ENCODE assay signal across 14 mouse cellular contexts in the genomic region with DNA sequence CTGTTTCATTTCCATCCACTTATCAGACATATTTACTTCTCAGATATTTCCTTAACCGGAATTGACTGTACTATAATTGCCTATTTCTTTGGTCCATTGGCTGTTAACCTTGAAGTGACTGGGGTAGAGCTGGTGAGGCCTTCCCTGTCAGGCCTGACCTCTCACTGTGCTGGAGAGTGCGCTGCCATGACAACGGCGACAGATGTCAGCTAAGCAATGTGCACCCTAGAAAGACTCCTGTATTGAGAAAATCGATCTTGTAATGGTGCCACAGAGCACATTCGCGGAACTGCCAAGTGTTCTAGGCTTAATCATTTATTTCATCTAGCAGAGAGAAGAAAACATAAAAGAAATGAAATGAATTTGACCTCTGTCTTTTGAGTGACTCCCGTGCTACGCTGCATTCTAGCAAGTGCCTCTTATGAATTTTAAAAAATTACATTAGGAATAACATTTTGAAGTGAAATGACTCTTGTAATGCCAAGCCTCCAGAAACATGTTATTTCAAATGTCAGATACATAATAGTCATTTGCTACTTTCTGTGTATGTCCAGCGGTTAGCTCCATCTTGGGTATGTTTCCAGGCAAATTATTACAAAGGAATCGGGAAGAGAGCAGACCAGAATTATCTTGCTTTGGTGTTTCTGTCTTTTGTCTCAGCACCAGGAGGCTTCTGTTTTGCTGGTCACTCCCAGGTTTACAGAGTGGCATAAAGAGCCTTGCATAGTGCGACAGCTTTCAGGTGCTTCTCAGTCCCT.
A peak's percentile ranks its signal among the peaks of the same experiment; 100 is the strongest.
DNase-seq lines count a peak whose midpoint lies in the region; ATAC-seq lines count a peak whose summit lies in the region.
"Had no signal": no experiment of that assay in that cellular context is flagged by ENCODE, and none has a peak within 500 bp of the region (broad histone marks: within the 10 kb centered on the region; RNA-seq: fewer than 3 reads in every experiment).

No protein-coding gene starts in this region.

- H3K4me3 ChIP-seq in embryonic facial prominence, embryonic 10.5 days: no peak overlapping the region
- no peak overlapping the region for H3K4me3 ChIP-seq in hindbrain, embryonic 14.5 days (replicated peaks; ENCODE audit: low read length)
- H3K4me3 ChIP-seq in neural tube, embryonic 11.5 days (ENCODE audit: low read depth, low read length): no peak overlapping the region
- H3K4me3 ChIP-seq: heart, adult 2 months had no signal

- 70% methylated on average over 12 of the region's 12 CpGs for WGBS in embryonic facial prominence, embryonic 10.5 days
- WGBS in hindbrain, embryonic 14.5 days: 21% methylated on average over 12 of the region's 12 CpGs
- 36% methylated on average over 12 of the region's 12 CpGs for WGBS in neural tube, embryonic 11.5 days

- H3K9ac ChIP-seq in hindbrain, embryonic 14.5 days: peak overlapping the region; percentile 37; the same call in 1 of the 2 replicates
- no peak overlapping the region for H3K9ac ChIP-seq in neural tube, embryonic 11.5 days (ENCODE audit: low read length)

- no peaks in the 10 kb centered on the region for H3K9me3 ChIP-seq in embryonic facial prominence, embryonic 10.5 days
- H3K9me3 ChIP-seq in hindbrain, embryonic 14.5 days (ENCODE audit: control insufficient read depth, low read length): no peaks in the 10 kb centered on the region
- H3K9me3 ChIP-seq in neural tube, embryonic 11.5 days (ENCODE audit: control insufficient read depth, low read length): no peaks in the 10 kb centered on the region

- intact Hi-C loops in gastrocnemius, postnatal 14 days (cut with DNase I; ENCODE audit: low total_unique reads): no loop called here

- H3K4me2 ChIP-seq in hindbrain, embryonic 14.5 days (replicated peaks): no peak overlapping the region
- no peak overlapping the region for H3K4me2 ChIP-seq in neural tube, embryonic 11.5 days (ENCODE audit: low read depth)

- peak; percentile 29 to 50 for DNase-seq in cerebellum, postnatal 14 days
- DNase-seq in cerebellum, adult 8-10 months: no peak
- peak; percentile 48 for DNase-seq in embryonic facial prominence, embryonic 10.5 days (ENCODE audit: low spot score)
- DNase-seq in hindbrain, embryonic 14.5 days (ENCODE audit: low spot score): peak; percentile 41
- DNase-seq in neural tube, embryonic 11.5 days (ENCODE audit: low spot score): peak; percentile 63
- DNase-seq in gastrocnemius, postnatal 14 days: no peak
- DNase-seq in natural killer cell, adult 2 months (ENCODE audit: low spot score in 2 of 2): no peak
- no peak for DNase-seq in adrenal gland, adult (ENCODE audit: inconsistent age in 2 of 2, low spot score in 1 of 2)
- DNase-seq: adrenal gland, adult 2 months; cerebellum, adult 9-11 months; heart, adult 2 months; liver; thymus, postnatal 14 days had no signal

- peak overlapping the region; percentile 22; the same call in 1 of the 2 replicates for H3K27ac ChIP-seq in embryonic facial prominence, embryonic 10.5 days (replicated peaks)
- peak overlapping the region; percentile 88 for H3K27ac ChIP-seq in hindbrain, embryonic 14.5 days
- H3K27ac ChIP-seq in neural tube, embryonic 11.5 days (ENCODE audit: low read depth, low read length): peak overlapping the region; percentile 76
- H3K27ac ChIP-seq: heart, adult 2 months; macrophage had no signal

- no peaks in the 10 kb centered on the region for H3K27me3 ChIP-seq in embryonic facial prominence, embryonic 10.5 days (replicated peaks; ENCODE audit: low read depth, poor library complexity, severe bottlenecking)
- no peaks in the 10 kb centered on the region for H3K27me3 ChIP-seq in hindbrain, embryonic 14.5 days (ENCODE audit: control insufficient read depth, insufficient read depth, low read length)
- H3K27me3 ChIP-seq in neural tube, embryonic 11.5 days (ENCODE audit: control insufficient read depth, insufficient read depth, low read length): no peaks in the 10 kb centered on the region

- H3K4me1 ChIP-seq in embryonic facial prominence, embryonic 10.5 days: peaks cover 23% of the 10 kb centered on the region
- H3K4me1 ChIP-seq in hindbrain, embryonic 14.5 days (replicated peaks; ENCODE audit: control insufficient read depth, insufficient read depth, low read length): peaks cover 30% of the 10 kb centered on the region
- H3K4me1 ChIP-seq in neural tube, embryonic 11.5 days (ENCODE audit: control insufficient read depth, insufficient read depth, low read length): peaks cover 20% of the 10 kb centered on the region

- peak; percentile 69; the same call in 1 of the 2 replicates for ATAC-seq in hindbrain, embryonic 14.5 days (ENCODE audit: low FRiP score)
- ATAC-seq in neural tube, embryonic 11.5 days (ENCODE audit: insufficient read depth, low FRiP score, low TSS enrichment): peak; percentile 76

- no peaks in the 10 kb centered on the region for H3K36me3 ChIP-seq in embryonic facial prominence, embryonic 10.5 days (replicated peaks)
- H3K36me3 ChIP-seq in hindbrain, embryonic 14.5 days (replicated peaks; ENCODE audit: control insufficient read depth, insufficient read depth): no peaks in the 10 kb centered on the region
- H3K36me3 ChIP-seq in neural tube, embryonic 11.5 days (ENCODE audit: control insufficient read depth, insufficient read depth, low read length): no peaks in the 10 kb centered on the region

Comparison
In these comparisons a context has a peak if more than half of its experiments do, and no peak if none do; other contexts are left out.
1. DNase-seq: peak in cerebellum, postnatal 14 days (2 of 2), embryonic facial prominence, embryonic 10.5 days (single experiment), hindbrain, embryonic 14.5 days (single experiment) and neural tube, embryonic 11.5 days (single experiment); none in cerebellum, adult 8-10 months (single experiment), gastrocnemius, postnatal 14 days (single experiment), natural killer cell, adult 2 months (0 of 2) and adrenal gland, adult (0 of 2).
2. H3K27ac ChIP-seq: peak in every context shown above with its lines; median percentile 88 in hindbrain, embryonic 14.5 days; 76 in neural tube, embryonic 11.5 days; 22 in embryonic facial prominence, embryonic 10.5 days.